Mouse (Mus musculus) lung, postnatal 0 days (tissue): ENCODE measurements around the gene Fmo3. TPM values are rescaled to one million over a fixed set of nuclear protein-coding genes. Genes with fewer than 3 reads are reported as not detected.

Experiments used
- ATAC-seq: fragments of 200-750 bp; cut with Nextera tagmentation; 2 replicates; pipeline ENCODE4 v1.8.0; 2017; ENCODE audit warnings: moderate library complexity
- DNase-seq: peaks from one replicate; pipeline ENCODE4 v3.0.0-alpha.2; 2016; ENCODE audit warnings: low spot score
- H3K27ac ChIP-seq: fragments of 300-500 bp; sonication (generic); 2 replicates; pipeline ENCODE4 v1.5.1; 2014; ENCODE audit warnings: antibody characterized with exemption, mild to moderate bottlenecking, low read length, mixed read lengths
- H3K27me3 ChIP-seq: fragments of 300-500 bp; sonication (generic); replicated peaks from 2 replicates; pipeline ENCODE4 v1.6.1; 2014; ENCODE audit warnings: low read length, mixed read lengths; ENCODE audit not compliant: insufficient read depth
- H3K36me3 ChIP-seq: fragments of 300-500 bp; sonication (generic); 2 replicates; pipeline ENCODE4 v1.6.1; 2014; ENCODE audit warnings: low read length, mixed read lengths; ENCODE audit not compliant: insufficient read depth
- H3K4me1 ChIP-seq: fragments of 300-500 bp; sonication (generic); 2 replicates; pipeline ENCODE4 v1.6.1; 2014; ENCODE audit warnings: antibody characterized with exemption, low read depth, low read length, mixed read lengths; ENCODE audit not compliant: insufficient read depth
- H3K4me2 ChIP-seq: fragments of 300-500 bp; sonication (generic); replicated peaks from 2 replicates; pipeline ENCODE4 v1.6.1; 2014; ENCODE audit warnings: low read depth, mild to moderate bottlenecking, low read length, moderate library complexity, mixed read lengths
- H3K4me3 ChIP-seq: fragments of 300-500 bp; sonication (generic); 2 replicates; pipeline ENCODE4 v1.5.1; 2014; ENCODE audit warnings: low read depth, low read length
- H3K9ac ChIP-seq: fragments of 300-500 bp; sonication (generic); replicated peaks from 2 replicates; pipeline ENCODE4 v1.6.1; 2014; ENCODE audit warnings: low read depth, mild to moderate bottlenecking
- H3K9me3 ChIP-seq: fragments of 300-500 bp; sonication (generic); 2 replicates; pipeline ENCODE4 v1.6.1; 2016; ENCODE audit warnings: low read length, mixed read lengths
- CTCF ChIP-seq: IDR thresholded peaks from 2 replicates; pipeline ENCODE4 v1.5.1; 2016; ENCODE audit warnings: antibody characterized with exemption, mild to moderate bottlenecking
- EP300 ChIP-seq: IDR thresholded peaks from 2 replicates; pipeline ENCODE4 v1.6.1; 2016; ENCODE audit warnings: antibody characterized with exemption, mild to moderate bottlenecking, control low read depth
- WGBS: fragments of 180-500 bp; shearing (Covaris S2); extraction: QIAGEN DNeasy Blood & Tissue Kit; methylation state at CpG from one replicate; pipeline ENCODE4 v1.1.7; 2014; 5-methylcytosine and 5-hydroxymethylcytosine counted together
- polyA plus RNA-seq: library from polyadenylated mRNA; unstranded; fragments of >200 nt; fragmentation: Nextera tagmentation; extraction: Ambion mirVana; gene quantifications from 2 replicates; pipeline ENCODE4 v1.2.1, GENCODE M21; 2015

Gene Fmo3
- polyA plus RNA-seq, result 0.60 and 1.2 TPM in 2 replicates

GRCm38 (mm10) chr1:162984428-162984827, at the start of gene Fmo3:
Gene Fmo3 (minus strand): TSS chr1:162984528.
- 71% methylated on average over 1 of the region's 1 CpGs for WGBS
- H3K9me3 ChIP-seq, result no peaks in the 10 kb centered on the region
- no peak for ATAC-seq
- H3K9ac ChIP-seq, result no peak within 1 kb of the TSS
- H3K4me3 ChIP-seq, result no peak within 1 kb of the TSS
- H3K27me3 ChIP-seq, result no peaks in the 10 kb centered on the region
- H3K4me1 ChIP-seq, result no peaks in the 10 kb centered on the region
- H3K36me3 ChIP-seq, result no peaks in the 10 kb centered on the region
- no peak for DNase-seq
- H3K4me2 ChIP-seq, result no peak within 1 kb of the TSS
- no peak within 1 kb of the TSS for H3K27ac ChIP-seq
- TF ChIP-seq EP300, result no peak
- TF ChIP-seq CTCF, result no peak

- no peak overlapping the region for H3K4me3 ChIP-seq
- H3K27me3 ChIP-seq, result no peaks in the 10 kb centered on the region
- no peak overlapping the region for H3K9ac ChIP-seq
- no peaks in the 10 kb centered on the region for H3K36me3 ChIP-seq
- no peaks in the 10 kb centered on the region for H3K4me1 ChIP-seq
- H3K9me3 ChIP-seq, result no peaks in the 10 kb centered on the region
- no peak for DNase-seq
- TF ChIP-seq EP300 (no peak), CTCF (no peak)
- ATAC-seq, result no peak
- no peak overlapping the region for H3K4me2 ChIP-seq
- H3K27ac ChIP-seq, result no peak overlapping the region
Observed at GRCm38 (mm10) chr1:163023075-163023474, 38.7 kb upstream of the Fmo3 start.

- no peaks in the 10 kb centered on the region for H3K27me3 ChIP-seq
- DNase-seq, result peak; percentile 79
- 33% methylated on average over 3 of the region's 3 CpGs for WGBS
- no peak overlapping the region for H3K4me3 ChIP-seq
- H3K4me1 ChIP-seq, result no peaks in the 10 kb centered on the region
- ATAC-seq, result peak; percentile 80
- TF ChIP-seq CTCF (no peak), EP300 (peak; percentile 69)
- peak overlapping the region; percentile 47 for H3K27ac ChIP-seq
- H3K4me2 ChIP-seq, result no peak overlapping the region
- no peak overlapping the region for H3K9ac ChIP-seq
- H3K9me3 ChIP-seq, result no peaks in the 10 kb centered on the region
- no peaks in the 10 kb centered on the region for H3K36me3 ChIP-seq
Observed at GRCm38 (mm10) chr1:163009220-163009619, 24.9 kb upstream of the Fmo3 start.

- TF ChIP-seq EP300, result no peak
- TF ChIP-seq CTCF, result no peak
- no peaks in the 10 kb centered on the region for H3K27me3 ChIP-seq
- DNase-seq (peak; percentile 70), ATAC-seq (peak; percentile 37; the same call in 1 of the 2 replicates)
- H3K4me3 ChIP-seq, result no peak overlapping the region
- WGBS, result 65% methylated on average over 2 of the region's 2 CpGs
- H3K4me1 ChIP-seq, result no peaks in the 10 kb centered on the region
- no peak overlapping the region for H3K9ac ChIP-seq
- H3K9me3 ChIP-seq, result no peaks in the 10 kb centered on the region
- H3K27ac ChIP-seq, result no peak overlapping the region
- H3K4me2 ChIP-seq, result no peak overlapping the region
- no peaks in the 10 kb centered on the region for H3K36me3 ChIP-seq
Observed at GRCm38 (mm10) chr1:163003496-163003895, 19.2 kb upstream of the Fmo3 start.

- peak; percentile 26 for DNase-seq
- WGBS, result 47% methylated on average over 4 of the region's 4 CpGs
- no peak; the same call in 1 of the 2 replicates for ATAC-seq
- Histone ChIP-seq H3K27me3 (no peaks in the 10 kb centered on the region), H3K9me3 (no peaks in the 10 kb centered on the region), H3K27ac (no peak overlapping the region), H3K4me3 (no peak overlapping the region), H3K9ac (no peak overlapping the region), H3K4me1 (no peaks in the 10 kb centered on the region), H3K4me2 (no peak overlapping the region), H3K36me3 (no peaks in the 10 kb centered on the region)
- TF ChIP-seq CTCF (no peak), EP300 (no peak; the same call in 1 of the 2 replicates)
Observed at GRCm38 (mm10) chr1:163001271-163001829, 17.0 kb upstream of the Fmo3 start.

GRCm38 (mm10) chr1:162987546-162987945, 3.2 kb upstream of the Fmo3 start:
- TF ChIP-seq EP300, result no peak
- no peak for TF ChIP-seq CTCF
- Histone ChIP-seq H3K4me1 (no peaks in the 10 kb centered on the region), H3K4me2 (no peak overlapping the region), H3K27me3 (no peaks in the 10 kb centered on the region), H3K9me3 (no peaks in the 10 kb centered on the region), H3K4me3 (no peak overlapping the region), H3K27ac (no peak overlapping the region), H3K36me3 (no peaks in the 10 kb centered on the region), H3K9ac (no peak overlapping the region)
- DNase-seq (no peak), ATAC-seq (no peak)
- 60% methylated on average over 3 of the region's 3 CpGs for WGBS

GRCm38 (mm10) chr1:162986777-162987176, 2.4 kb upstream of the Fmo3 start:
- Histone ChIP-seq H3K9ac (no peak overlapping the region), H3K4me2 (no peak overlapping the region), H3K9me3 (no peaks in the 10 kb centered on the region), H3K4me3 (no peak overlapping the region), H3K27ac (no peak overlapping the region), H3K27me3 (no peaks in the 10 kb centered on the region), H3K36me3 (no peaks in the 10 kb centered on the region), H3K4me1 (no peaks in the 10 kb centered on the region)
- ATAC-seq, result no peak
- WGBS, result 60% methylated on average over 1 of the region's 1 CpGs
- no peak for DNase-seq
- TF ChIP-seq EP300 (no peak), CTCF (no peak)
